Comparison of ENCODE assay signal across 24 mouse cellular contexts in the genomic region with DNA sequence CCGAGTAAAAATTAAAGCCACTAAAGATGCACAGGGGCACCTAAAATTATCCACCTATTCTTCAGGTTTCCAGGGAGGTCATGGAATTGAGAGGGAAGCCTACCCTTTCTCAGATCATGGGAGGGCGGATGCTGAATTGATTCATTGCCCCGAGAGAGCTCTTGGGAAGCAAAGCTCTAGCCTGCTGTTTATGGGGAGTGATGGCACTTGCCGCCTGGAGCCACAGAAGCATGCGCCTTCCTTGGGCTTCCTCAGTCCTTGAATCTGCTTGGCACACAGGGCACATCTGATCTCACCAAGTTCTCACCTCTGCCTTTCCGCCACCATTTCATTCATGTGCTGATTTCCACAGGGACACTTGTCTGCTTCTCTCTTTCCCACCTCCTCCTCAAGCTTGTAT.
"Had no signal": no experiment of that assay in that cellular context is flagged by ENCODE, and none has a peak within 500 bp of the region (broad histone marks: within the 10 kb centered on the region; RNA-seq: fewer than 3 reads in every experiment).

No protein-coding gene starts in this region.

- ATAC-seq: hindbrain, postnatal 0 days; intestine, embryonic 16.5 days had no signal

- H3K4me3 ChIP-seq: heart, adult 2 months; heart, embryonic 13.5 days; heart, embryonic 15.5 days; hindbrain, embryonic 13.5 days; hindbrain, embryonic 15.5 days; layer of hippocampus, adult 2 months; left cerebral cortex, adult 2 months; limb, embryonic 10.5 days; limb, embryonic 12.5 days; liver, embryonic 13.5 days had no signal

- H3K4me2 ChIP-seq: heart, embryonic 11.5 days; heart, embryonic 13.5 days; heart, embryonic 15.5 days; hindbrain, embryonic 13.5 days; hindbrain, embryonic 15.5 days; limb, embryonic 12.5 days; liver, embryonic 11.5 days; liver, embryonic 13.5 days had no signal

- H3K9ac ChIP-seq: heart, embryonic 13.5 days; heart, embryonic 15.5 days; hindbrain, embryonic 13.5 days; hindbrain, embryonic 15.5 days; limb, embryonic 12.5 days; liver, embryonic 13.5 days had no signal

- H3K27ac ChIP-seq: heart, adult 2 months; heart, embryonic 13.5 days; heart, embryonic 15.5 days; hindbrain, embryonic 13.5 days; hindbrain, embryonic 15.5 days; hindbrain, postnatal 0 days; kidney, postnatal 0 days; layer of hippocampus, adult 2 months; left cerebral cortex, adult 2 months; limb, embryonic 10.5 days; limb, embryonic 12.5 days; liver, embryonic 13.5 days had no signal

- DNase-seq: gastrocnemius, postnatal 14 days; gastrocnemius, postnatal 36 days; heart, adult 2 months; heart, postnatal 14 days; heart, postnatal 36 days; kidney, adult 11 months; kidney, adult 2 months; kidney, postnatal 14 days; kidney, postnatal 36 days; liver; liver, embryonic 13.5 days had no signal

- H3K9me3 ChIP-seq: heart, embryonic 13.5 days; heart, embryonic 15.5 days; hindbrain, embryonic 13.5 days; hindbrain, embryonic 15.5 days; limb, embryonic 10.5 days; limb, embryonic 12.5 days; liver, embryonic 13.5 days had no signal
